Mouse (Mus musculus) midbrain, embryonic 11.5 days (tissue): ENCODE measurements at regions not wholly inside any gene's neighbourhood (a gene's known extent, or its start where the extent isn't known, plus 50 kb on each side); places are given as distances from the start of the nearest gene placed in this dataset.
A peak's percentile ranks its signal among the peaks of the same experiment; 100 is the strongest.

Experiments
- ATAC-seq: fragments of 200-750 bp; cut with Nextera tagmentation; 2 replicates; pipeline ENCODE4 v1.8.0; 2017; ENCODE audit warnings: moderate TSS enrichment, moderate library complexity; ENCODE audit not compliant: low FRiP score
- DNase-seq: peaks from one replicate; pipeline ENCODE4 v3.0.0; 2015; ENCODE audit warnings: low spot score; ENCODE audit errors: missing footprints
- H3K27ac ChIP-seq: fragments of 300-500 bp; sonication (generic); 2 replicates; pipeline ENCODE4 v1.5.1; 2014; ENCODE audit warnings: low read depth, low read length
- H3K27me3 ChIP-seq: fragments of 300-500 bp; sonication (generic); 2 replicates; pipeline ENCODE4 v1.6.1; 2014; ENCODE audit warnings: mild to moderate bottlenecking, low read length, moderate library complexity, mixed read lengths; ENCODE audit not compliant: control insufficient read depth, insufficient read depth
- H3K36me3 ChIP-seq: fragments of 300-500 bp; sonication (generic); 2 replicates; pipeline ENCODE4 v1.6.1; 2014; ENCODE audit warnings: mild to moderate bottlenecking, low read length, moderate library complexity, mixed read lengths; ENCODE audit not compliant: control insufficient read depth, insufficient read depth
- H3K4me1 ChIP-seq: fragments of 300-500 bp; sonication (generic); 2 replicates; pipeline ENCODE4 v1.6.1; 2014; ENCODE audit warnings: low read length; ENCODE audit not compliant: control insufficient read depth, insufficient read depth
- H3K4me2 ChIP-seq: fragments of 300-500 bp; sonication (generic); 2 replicates; pipeline ENCODE4 v1.6.1; 2014; ENCODE audit warnings: mild to moderate bottlenecking, moderate library complexity
- H3K4me3 ChIP-seq: fragments of 300-500 bp; sonication (generic); 2 replicates; pipeline ENCODE4 v1.5.1; 2014; ENCODE audit warnings: low read depth, low read length
- H3K9ac ChIP-seq: fragments of 300-500 bp; sonication (generic); 2 replicates; pipeline ENCODE4 v1.6.1; 2014; ENCODE audit warnings: low read length
- H3K9me3 ChIP-seq: fragments of 300-500 bp; sonication (generic); 2 replicates; pipeline ENCODE4 v1.6.1; 2016; ENCODE audit warnings: low read length; ENCODE audit not compliant: control insufficient read depth
- WGBS: fragments of 180-500 bp; shearing (Covaris S2); extraction: QIAGEN DNeasy Blood & Tissue Kit; methylation state at CpG from one replicate; pipeline ENCODE4 v1.1.7; 2014; 5-methylcytosine and 5-hydroxymethylcytosine counted together

GRCm38 (mm10) chr2:157633286-157633685 lies 62.2 kb upstream of the Blcap start:
- ATAC-seq: no peak
- WGBS: 53% methylated on average over 7 of the region's 7 CpGs
- no peak overlapping the region for H3K27ac ChIP-seq
- no peaks in the 10 kb centered on the region for H3K27me3 ChIP-seq
- no peak overlapping the region for H3K4me3 ChIP-seq
- H3K36me3 ChIP-seq: no peaks in the 10 kb centered on the region
- DNase-seq: no peak
- no peaks in the 10 kb centered on the region for H3K4me1 ChIP-seq
- H3K4me2 ChIP-seq: no peak overlapping the region
- no peak overlapping the region for H3K9ac ChIP-seq
- H3K9me3 ChIP-seq: no peaks in the 10 kb centered on the region

- Histone ChIP-seq H3K4me1 (no peaks in the 10 kb centered on the region), H3K9me3 (no peaks in the 10 kb centered on the region), H3K4me3 (no peak overlapping the region), H3K36me3 (no peaks in the 10 kb centered on the region), H3K27me3 (no peaks in the 10 kb centered on the region), H3K27ac (no peak overlapping the region), H3K4me2 (no peak overlapping the region), H3K9ac (no peak overlapping the region)
- peak; percentile 99 for DNase-seq
- 7% methylated on average over 14 of the region's 14 CpGs for WGBS
- ATAC-seq: peak; percentile 73; the same call in 1 of the 2 replicates
Measured at GRCm38 (mm10) chr2:157635670-157636069, 64.6 kb upstream of the Blcap start.

DNA sequence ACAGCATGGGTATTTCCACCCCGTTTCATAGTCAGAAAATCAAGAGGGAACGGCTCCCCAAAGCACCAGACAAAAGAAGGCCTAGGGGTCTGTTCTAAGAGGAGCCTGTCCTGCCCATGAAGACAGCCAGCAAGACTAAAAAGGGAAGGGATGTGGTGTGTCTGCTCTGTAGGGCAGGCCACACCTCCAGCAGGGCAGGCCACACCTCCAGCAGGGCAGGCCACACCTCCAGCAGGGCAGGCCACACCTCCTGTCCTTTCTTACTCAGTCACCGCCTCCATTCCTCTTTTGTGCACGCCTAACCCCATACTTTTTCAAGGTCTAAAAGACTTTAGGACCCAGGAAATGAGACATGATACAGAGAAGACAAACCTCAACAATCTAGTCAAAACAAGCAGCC lies 69.8 kb upstream of the Blcap start:
- no peaks in the 10 kb centered on the region for H3K36me3 ChIP-seq
- no peak overlapping the region for H3K4me3 ChIP-seq
- 40% methylated on average over 4 of the region's 4 CpGs for WGBS
- H3K9ac ChIP-seq: no peak overlapping the region
- no peaks in the 10 kb centered on the region for H3K4me1 ChIP-seq
- no peak overlapping the region for H3K27ac ChIP-seq
- no peaks in the 10 kb centered on the region for H3K9me3 ChIP-seq
- no peak overlapping the region for H3K4me2 ChIP-seq
- ATAC-seq (no peak), DNase-seq (no peak)
- H3K27me3 ChIP-seq: no peaks in the 10 kb centered on the region

DNA sequence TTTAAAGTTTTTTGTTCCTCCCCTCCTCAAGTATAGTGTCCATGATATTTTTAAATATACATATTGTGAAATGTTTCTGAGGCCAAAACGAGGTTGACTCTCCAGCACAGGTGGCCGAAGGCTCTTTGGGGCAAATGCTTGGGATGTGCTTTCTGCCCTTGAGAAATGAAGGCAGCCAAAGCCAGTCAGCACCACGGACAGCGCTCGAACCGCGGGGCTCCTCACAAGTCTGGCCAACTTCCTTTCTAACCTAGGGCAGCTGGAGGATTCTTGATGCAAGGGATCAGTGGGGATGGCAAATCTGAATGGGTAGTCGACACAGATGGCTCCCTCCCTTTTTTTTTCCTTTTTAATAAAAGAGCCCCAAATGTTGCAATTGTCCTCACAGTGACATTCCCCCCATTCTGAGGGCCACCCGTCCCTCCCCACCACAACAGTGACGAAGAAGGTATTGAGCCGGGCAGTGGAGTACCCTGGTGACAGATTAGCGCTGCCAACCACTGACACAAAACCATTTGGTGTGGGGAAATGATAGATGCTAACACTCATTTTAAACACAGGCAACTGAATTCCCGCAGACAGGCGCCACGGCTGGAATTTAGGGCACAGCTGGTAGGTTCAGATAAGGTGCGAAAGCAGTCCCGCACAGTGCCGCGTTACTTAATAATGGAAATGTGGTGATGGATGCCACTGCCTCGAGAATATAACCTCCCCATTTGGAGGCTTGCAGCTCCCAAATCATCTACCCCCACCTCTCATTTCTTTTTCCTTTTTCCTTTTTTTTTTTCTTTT lies 73.4 kb upstream of the Ctnnbl1 start:
- no peak overlapping the region for H3K9ac ChIP-seq
- H3K9me3 ChIP-seq: no peaks in the 10 kb centered on the region
- ATAC-seq: no peak
- no peak overlapping the region for H3K4me2 ChIP-seq
- no peaks in the 10 kb centered on the region for H3K36me3 ChIP-seq
- H3K27ac ChIP-seq: no peak overlapping the region
- H3K4me3 ChIP-seq: no peak overlapping the region
- peak; percentile 96 for DNase-seq
- WGBS: 35% methylated on average over 20 of the region's 20 CpGs
- no peaks in the 10 kb centered on the region for H3K27me3 ChIP-seq
- no peaks in the 10 kb centered on the region for H3K4me1 ChIP-seq

DNA sequence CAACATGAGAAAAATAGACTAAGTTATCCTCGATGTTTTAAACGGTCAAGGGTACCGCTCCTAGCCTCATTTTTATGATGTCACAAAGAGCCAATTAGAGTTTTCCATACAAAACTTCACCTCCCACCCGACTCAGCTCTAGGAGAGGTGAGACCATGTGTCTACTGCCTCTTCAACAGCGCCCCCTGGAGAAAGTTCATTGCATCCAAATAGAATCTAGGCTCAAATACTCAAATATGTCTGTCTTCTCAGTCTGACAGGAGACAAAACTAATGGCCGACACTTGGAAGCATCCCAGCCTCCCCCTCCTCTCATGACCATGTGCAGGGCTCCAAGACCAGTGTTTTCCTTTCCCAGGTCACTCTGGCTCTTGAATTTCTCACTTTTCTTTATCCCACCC lies 72.7 kb upstream of the Ctnnbl1 start:
- H3K36me3 ChIP-seq: no peaks in the 10 kb centered on the region
- H3K9ac ChIP-seq: no peak overlapping the region
- no peak overlapping the region for H3K4me3 ChIP-seq
- H3K9me3 ChIP-seq: no peaks in the 10 kb centered on the region
- ATAC-seq (no peak), DNase-seq (peak; percentile 70)
- H3K27ac ChIP-seq: no peak overlapping the region
- H3K4me1 ChIP-seq: no peaks in the 10 kb centered on the region
- H3K27me3 ChIP-seq: no peaks in the 10 kb centered on the region
- 58% methylated on average over 6 of the region's 6 CpGs for whole genome bisulfite sequencing
- H3K4me2 ChIP-seq: no peak overlapping the region

GRCm38 (mm10) chr2:157670191-157670590 lies 67.0 kb upstream of the Ctnnbl1 start:
- no peak for ATAC-seq
- 75% methylated on average over 2 of the region's 2 CpGs for WGBS
- peak; percentile 33 for DNase-seq
- Histone ChIP-seq H3K9ac (no peak overlapping the region), H3K9me3 (no peaks in the 10 kb centered on the region), H3K36me3 (no peaks in the 10 kb centered on the region), H3K27me3 (no peaks in the 10 kb centered on the region), H3K4me3 (no peak overlapping the region), H3K4me1 (no peaks in the 10 kb centered on the region), H3K27ac (no peak overlapping the region), H3K4me2 (no peak overlapping the region)

DNA sequence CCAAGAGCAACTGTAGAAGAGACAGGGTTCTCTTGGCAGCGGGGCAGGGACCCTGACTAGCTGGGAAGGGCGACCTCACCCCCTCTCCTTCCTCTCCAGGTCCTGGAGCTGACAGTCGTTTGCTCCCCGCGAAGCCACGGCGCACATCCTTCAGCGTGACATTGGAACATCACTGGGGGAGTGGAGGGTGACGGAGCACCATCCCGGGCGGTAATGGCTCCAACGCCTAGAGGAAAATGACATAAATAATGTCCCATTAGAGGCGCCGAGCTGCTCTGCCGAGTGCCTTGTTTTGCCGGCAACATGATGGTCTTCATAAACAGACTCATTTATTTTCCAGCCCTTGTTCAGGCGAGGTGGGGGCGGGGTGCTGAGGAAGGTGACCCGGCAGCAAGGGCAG lies 62.3 kb upstream of the Ctnnbl1 start:
- H3K9ac ChIP-seq: no peak overlapping the region
- H3K27me3 ChIP-seq: no peaks in the 10 kb centered on the region
- H3K36me3 ChIP-seq: no peaks in the 10 kb centered on the region
- 83% methylated on average over 19 of the region's 19 CpGs for WGBS
- no peaks in the 10 kb centered on the region for H3K9me3 ChIP-seq
- DNase-seq: no peak
- no peak overlapping the region for H3K27ac ChIP-seq
- no peak for ATAC-seq
- no peak overlapping the region for H3K4me3 ChIP-seq
- no peaks in the 10 kb centered on the region for H3K4me1 ChIP-seq
- no peak overlapping the region for H3K4me2 ChIP-seq

DNA sequence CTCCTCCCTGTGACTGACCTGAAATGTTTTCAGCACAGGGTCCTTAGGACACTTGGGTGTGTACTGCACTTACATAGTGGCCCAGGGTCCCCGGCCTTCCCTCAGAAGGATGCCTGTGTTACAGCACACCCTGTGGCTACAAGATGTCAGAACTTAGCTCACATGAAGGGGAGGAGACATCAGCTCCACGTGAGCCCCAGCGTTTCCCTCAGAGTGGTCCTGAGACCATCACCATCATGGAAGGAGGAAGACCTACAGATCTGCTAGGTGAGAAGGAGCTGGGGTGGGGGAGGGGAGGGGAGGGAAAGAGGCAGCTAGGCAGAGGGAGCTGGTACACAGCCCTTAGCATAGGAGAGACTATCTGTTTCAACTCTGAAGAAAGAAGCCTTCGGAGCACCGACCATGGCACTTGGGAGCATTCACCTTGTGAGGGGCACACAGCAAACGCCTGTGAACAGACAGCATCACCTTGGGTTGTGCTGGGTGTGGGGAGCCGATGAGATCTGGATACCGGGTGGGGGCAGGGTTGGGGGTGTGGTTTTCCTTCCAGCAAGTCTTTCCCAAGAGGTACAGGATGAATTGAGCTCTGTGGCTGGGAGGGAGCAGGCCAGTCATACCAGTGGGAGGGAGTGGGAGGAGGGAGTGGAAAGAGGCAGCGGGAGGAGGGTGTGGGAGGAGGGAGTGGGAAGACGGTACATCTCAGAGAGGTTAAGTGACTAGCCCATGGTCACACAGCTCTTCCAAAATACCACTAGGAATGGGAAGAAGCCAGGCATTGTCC lies 60.6 kb upstream of the Ctnnbl1 start:
- WGBS: 62% methylated on average over 10 of the region's 10 CpGs
- no peak overlapping the region for H3K4me2 ChIP-seq
- H3K4me1 ChIP-seq: no peaks in the 10 kb centered on the region
- DNase-seq: peak; percentile 66
- H3K27me3 ChIP-seq: no peaks in the 10 kb centered on the region
- no peak overlapping the region for H3K9ac ChIP-seq
- no peak for ATAC-seq
- H3K27ac ChIP-seq: no peak overlapping the region
- H3K4me3 ChIP-seq: no peak overlapping the region
- H3K9me3 ChIP-seq: no peaks in the 10 kb centered on the region
- H3K36me3 ChIP-seq: no peaks in the 10 kb centered on the region

DNA sequence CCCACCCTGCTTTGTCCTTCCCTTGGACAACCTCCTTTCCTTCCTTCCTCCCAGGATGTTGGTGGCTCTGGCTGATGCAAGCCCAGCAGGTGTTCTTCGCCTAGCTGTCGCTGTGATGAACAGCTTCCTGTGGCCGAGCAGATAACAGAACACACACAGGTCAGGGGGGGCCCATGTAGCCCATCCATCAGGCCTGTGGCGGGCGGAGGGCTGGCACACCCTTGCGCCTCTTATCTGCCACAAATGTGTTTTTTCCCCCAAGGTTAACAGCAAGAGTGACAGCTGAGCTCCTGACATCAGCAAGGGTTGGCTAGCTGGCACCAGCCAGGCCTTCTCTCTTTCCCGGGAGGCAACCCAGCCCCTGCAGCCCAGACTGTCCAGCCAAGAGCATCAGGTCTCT lies 59.9 kb upstream of the Ctnnbl1 start:
- no peak overlapping the region for H3K27ac ChIP-seq
- H3K4me1 ChIP-seq: no peaks in the 10 kb centered on the region
- peak; percentile 39 for DNase-seq
- ATAC-seq: no peak
- no peak overlapping the region for H3K4me3 ChIP-seq
- no peak overlapping the region for H3K9ac ChIP-seq
- no peaks in the 10 kb centered on the region for H3K9me3 ChIP-seq
- no peaks in the 10 kb centered on the region for H3K27me3 ChIP-seq
- no peaks in the 10 kb centered on the region for H3K36me3 ChIP-seq
- no peak overlapping the region for H3K4me2 ChIP-seq
- 84% methylated on average over 7 of the region's 7 CpGs for WGBS
